Mouse (Mus musculus) forebrain, postnatal 0 days (tissue): ENCODE results near the gene Inpp5f. TPM values are rescaled to one million over a fixed set of nuclear protein-coding genes. Genes with fewer than 3 reads are reported as not detected.
A peak's percentile ranks its signal among the peaks of the same experiment; 100 is the strongest.

Source experiments
- ATAC-seq: fragments of 200-750 bp; cut with Nextera tagmentation; 2 replicates; pipeline ENCODE4 v1.8.0; 2017; ENCODE audit warnings: mild to moderate bottlenecking, moderate library complexity
- DNase-seq: peaks from one replicate; pipeline ENCODE4 v3.0.0-alpha.2; 2015
- H3K27ac ChIP-seq: fragments of 300-500 bp; sonication (generic); 2 replicates; pipeline ENCODE4 v1.5.1; 2014; ENCODE audit warnings: low read depth, mild to moderate bottlenecking, antibody characterized with exemption, low read length, moderate library complexity, mixed read lengths
- H3K27me3 ChIP-seq: fragments of 300-500 bp; sonication (generic); 2 replicates; pipeline ENCODE4 v1.6.1; 2014; ENCODE audit warnings: mild to moderate bottlenecking, low read length, mixed read lengths; ENCODE audit not compliant: insufficient read depth
- H3K36me3 ChIP-seq: fragments of 300-500 bp; sonication (generic); 2 replicates; pipeline ENCODE4 v1.6.1; 2014; ENCODE audit warnings: mild to moderate bottlenecking, moderate library complexity; ENCODE audit not compliant: insufficient read depth
- H3K4me1 ChIP-seq: fragments of 300-500 bp; sonication (generic); 2 replicates; pipeline ENCODE4 v1.6.1; 2014; ENCODE audit warnings: antibody characterized with exemption; ENCODE audit not compliant: insufficient read depth
- H3K4me2 ChIP-seq: fragments of 300-500 bp; sonication (generic); 2 replicates; pipeline ENCODE4 v1.6.1; 2014; ENCODE audit warnings: low read depth, mild to moderate bottlenecking, moderate library complexity
- H3K4me3 ChIP-seq: fragments of 300-500 bp; sonication (generic); 2 replicates; pipeline ENCODE4 v1.5.1; 2014; ENCODE audit warnings: low read depth, low read length, mixed read lengths
- H3K9ac ChIP-seq: fragments of 300-500 bp; sonication (generic); 2 replicates; pipeline ENCODE4 v1.6.1; 2014; ENCODE audit warnings: mild to moderate bottlenecking
- H3K9me3 ChIP-seq: fragments of 300-500 bp; sonication (generic); 2 replicates; pipeline ENCODE4 v1.6.1; 2016; ENCODE audit warnings: low read length
- CTCF ChIP-seq: sonication (generic); IDR thresholded peaks from 2 replicates; pipeline ENCODE4 v1.5.1; 2016; ENCODE audit warnings: antibody characterized with exemption, control low read depth, low read depth
- WGBS: fragments of 180-500 bp; shearing (Covaris S2); extraction: QIAGEN DNeasy Blood & Tissue Kit; methylation state at CpG from one replicate; pipeline ENCODE4 v1.1.7; 2014; 5-methylcytosine and 5-hydroxymethylcytosine counted together
- polyA plus RNA-seq: library from polyadenylated mRNA; unstranded; fragments of >200 nt; fragmentation: Nextera tagmentation; extraction: Ambion mirVana; gene quantifications from 2 replicates; pipeline ENCODE4 v1.2.1, GENCODE M21; 2015
- total RNA-seq: library from RNA; depleted of rRNA; stranded (reverse); fragments of >200 nt; gene quantifications from 2 replicates; pipeline ENCODE4 v1.2.3, GENCODE M21; 2014

Inpp5f gene
- total and polyA plus RNA-seq, 2 experiments from 2014 or later: 361 to 420 TPM

- no peak for ATAC-seq
- no peak overlapping the region for H3K4me2 ChIP-seq
- WGBS: 89% methylated on average over 2 of the region's 2 CpGs
These were observed 16.1 kb downstream of the Inpp5f start for GRCm38 (mm10) chr7:128627251-128627650.

GRCm38 (mm10) chr7:128627723-128628122, 16.6 kb downstream of the Inpp5f start:
- Histone ChIP-seq H3K4me2 (no peak overlapping the region), H3K4me3 (no peak overlapping the region), H3K9me3 (no peaks in the 10 kb centered on the region), H3K4me1 (no peaks in the 10 kb centered on the region), H3K36me3 (no peaks in the 10 kb centered on the region), H3K9ac (no peak overlapping the region), H3K27ac (no peak overlapping the region), H3K27me3 (no peaks in the 10 kb centered on the region)
- DNase-seq (no peak), ATAC-seq (no peak)
- 93% methylated on average over 1 of the region's 1 CpGs for WGBS
- TF ChIP-seq CTCF: no peak

More at GRCm38 (mm10) chr7:128627251-128627650, 16.1 kb downstream of the Inpp5f start:
- Histone ChIP-seq H3K36me3 (no peaks in the 10 kb centered on the region), H3K27ac (no peak overlapping the region), H3K4me3 (no peak overlapping the region), H3K9ac (no peak overlapping the region), H3K9me3 (no peaks in the 10 kb centered on the region), H3K4me1 (0 out of 2 replicates have a peak, but pooled peaks cover 3% of the 10 kb centered on the region), H3K27me3 (no peaks in the 10 kb centered on the region)
- no peak for DNase-seq
- TF ChIP-seq CTCF: no peak

GRCm38 (mm10) chr7:128633156-128633555, 22.0 kb downstream of the Inpp5f start:
- Histone ChIP-seq H3K4me1 (no peaks in the 10 kb centered on the region), H3K4me3 (no peak overlapping the region), H3K9me3 (no peaks in the 10 kb centered on the region), H3K36me3 (no peaks in the 10 kb centered on the region), H3K4me2 (no peak overlapping the region), H3K27me3 (no peaks in the 10 kb centered on the region), H3K9ac (no peak overlapping the region), H3K27ac (no peak overlapping the region)
- DNase-seq (no peak), ATAC-seq (no peak)
- no peak for TF ChIP-seq CTCF
- WGBS: 89% methylated on average over 4 of the region's 4 CpGs

- Histone ChIP-seq H3K4me1 (no peaks in the 10 kb centered on the region), H3K27me3 (no peaks in the 10 kb centered on the region), H3K4me3 (no peak overlapping the region), H3K9ac (no peak overlapping the region), H3K4me2 (no peak overlapping the region), H3K36me3 (no peaks in the 10 kb centered on the region), H3K27ac (no peak overlapping the region; the same call in 1 of the 2 replicates), H3K9me3 (no peaks in the 10 kb centered on the region)
- ATAC-seq (peak; percentile 6; the same call in 1 of the 2 replicates), DNase-seq (no peak)
- no peak for TF ChIP-seq CTCF
- 35% methylated on average over 5 of the region's 5 CpGs for WGBS
These were observed 28.9 kb downstream of the Inpp5f start for GRCm38 (mm10) chr7:128639925-128640485.

DNA sequence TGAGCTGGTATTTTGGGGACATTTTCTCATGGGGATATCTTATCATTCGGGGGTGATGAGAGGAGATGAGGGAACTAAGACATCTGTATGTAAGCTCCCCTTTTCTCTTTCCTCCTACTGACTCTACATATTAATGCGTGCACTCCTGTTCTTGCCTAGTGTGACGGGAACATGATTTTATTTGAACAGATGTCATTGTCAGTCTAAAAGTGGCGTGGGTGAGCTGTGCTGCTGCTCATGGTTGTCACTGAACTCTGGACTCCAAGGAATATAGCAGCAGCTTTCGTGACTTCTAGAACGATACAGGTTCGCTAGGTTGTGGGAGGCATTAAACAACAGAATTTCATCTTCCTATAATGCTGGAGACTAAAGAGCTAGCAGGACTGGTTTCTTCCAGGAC, 30.4 kb downstream of the Inpp5f start:
- Histone ChIP-seq H3K36me3 (no peaks in the 10 kb centered on the region), H3K27ac (0 out of 2 replicates have a peak overlapping the region, but pooled peaks have one; percentile 15), H3K27me3 (no peaks in the 10 kb centered on the region), H3K9me3 (no peaks in the 10 kb centered on the region), H3K4me2 (no peak overlapping the region), H3K9ac (no peak overlapping the region), H3K4me3 (no peak overlapping the region), H3K4me1 (no peaks in the 10 kb centered on the region)
- no peak for TF ChIP-seq CTCF
- DNase-seq: no peak
- ATAC-seq: no peak
- WGBS: 83% methylated on average over 7 of the region's 7 CpGs

- H3K27ac ChIP-seq: no peak overlapping the region
- 65% methylated on average over 5 of the region's 5 CpGs for WGBS
- no peak for TF ChIP-seq CTCF
These were observed 31.3 kb downstream of the Inpp5f start for GRCm38 (mm10) chr7:128642386-128642785.

DNA sequence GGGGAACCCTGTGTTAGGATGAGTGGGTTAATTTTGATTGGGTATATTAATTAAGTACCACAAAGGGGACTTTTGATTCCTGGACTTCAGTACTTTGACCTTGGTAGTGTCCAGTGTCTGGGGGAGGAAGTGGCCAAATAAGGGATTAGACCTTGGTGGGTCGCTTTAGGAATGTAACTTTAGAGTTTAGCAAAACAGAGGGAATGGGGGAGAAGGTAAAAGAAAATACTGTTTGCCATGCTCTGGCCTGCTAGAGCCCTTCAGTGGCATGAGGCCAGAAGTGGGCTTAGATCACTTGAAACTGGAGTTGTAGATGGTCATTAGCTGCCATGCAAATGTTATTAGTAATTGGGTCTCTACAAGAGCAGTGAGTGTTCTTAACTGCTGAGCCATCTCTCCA, 45.8 kb downstream of the Inpp5f start:
- H3K4me2 ChIP-seq: no peak overlapping the region
- H3K36me3 ChIP-seq: no peaks in the 10 kb centered on the region
- no peak for DNase-seq
- H3K9ac ChIP-seq: no peak overlapping the region
- H3K9me3 ChIP-seq: no peaks in the 10 kb centered on the region
- 83% methylated on average over 1 of the region's 1 CpGs for WGBS
- H3K4me3 ChIP-seq: no peak overlapping the region
- H3K27ac ChIP-seq: no peak overlapping the region
- no peaks in the 10 kb centered on the region for H3K4me1 ChIP-seq
- no peaks in the 10 kb centered on the region for H3K27me3 ChIP-seq
- ATAC-seq: no peak
- TF ChIP-seq CTCF: no peak

More at GRCm38 (mm10) chr7:128642386-128642785, 31.3 kb downstream of the Inpp5f start:
- Histone ChIP-seq H3K9ac (no peak overlapping the region), H3K4me1 (no peaks in the 10 kb centered on the region), H3K4me2 (no peak overlapping the region), H3K36me3 (no peaks in the 10 kb centered on the region), H3K9me3 (no peaks in the 10 kb centered on the region), H3K27me3 (no peaks in the 10 kb centered on the region), H3K4me3 (no peak overlapping the region)
- ATAC-seq: no peak
- no peak for DNase-seq
